Mouse (Mus musculus) testis, adult 2 months (tissue): ENCODE measurements at regions not wholly inside any gene's neighbourhood (a gene's known extent, or its start where the extent isn't known, plus 50 kb on each side); places are given as distances from the start of the nearest gene placed in this dataset.

ENCODE experiments used
- CTCF ChIP-seq: fragments of 200-500 bp; IDR thresholded peaks from 2 replicates; pipeline ENCODE4 v1.5.1; 2012; ENCODE audit warnings: low read depth, mild to moderate bottlenecking, inconsistent platforms, low read length, moderate library complexity; ENCODE audit not compliant: control insufficient read depth, insufficient read depth, insufficient replicate concordance
- POLR2A ChIP-seq: fragments of 200-500 bp; IDR thresholded peaks from 2 replicates; pipeline ENCODE4 v1.6.1; 2012; ENCODE audit warnings: low read depth, mild to moderate bottlenecking, inconsistent platforms, low read length, moderate library complexity; ENCODE audit not compliant: control insufficient read depth

DNA sequence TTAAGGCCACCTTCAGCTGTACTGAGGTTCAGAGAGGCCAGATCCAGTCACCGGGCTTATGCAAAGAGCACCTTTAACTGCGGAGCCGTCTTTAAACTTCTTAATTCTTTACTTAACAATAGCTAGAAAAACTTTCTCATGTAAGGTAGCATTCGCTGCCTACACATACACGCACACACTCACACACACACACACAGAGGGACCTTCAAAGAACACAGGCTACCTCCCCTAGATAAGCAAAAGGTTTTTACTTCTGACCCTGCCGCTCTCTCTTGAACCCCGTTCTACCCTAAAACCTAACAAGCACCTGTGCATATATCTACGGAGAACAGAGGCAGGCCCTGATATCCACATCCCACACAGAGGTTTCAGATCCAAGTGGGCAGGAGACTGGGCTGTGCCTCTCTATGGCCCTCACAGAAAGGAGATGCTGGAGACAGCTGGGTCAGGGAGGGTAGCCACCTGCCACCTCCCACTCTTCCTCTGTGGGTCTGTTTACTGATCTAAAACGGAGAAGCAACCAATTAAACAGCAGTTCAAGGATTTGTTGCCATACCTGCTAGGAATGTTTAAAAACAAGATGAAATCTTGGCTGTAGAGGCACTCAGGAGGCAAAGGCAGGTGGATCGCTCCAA, 81.2 kb downstream of the Tomm20 start:
- TF ChIP-seq CTCF (no peak), POLR2A (no peak)
